Mouse (Mus musculus) thymus, postnatal 0 days (tissue): Measurements from ENCODE around the gene Tm6sf1. TPM values are rescaled to one million over a fixed set of nuclear protein-coding genes. Genes with fewer than 3 reads are reported as not detected.

ENCODE experiments used
- DNase-seq: peaks from one replicate; pipeline ENCODE4 v3.0.0-alpha.2; 2015; ENCODE audit warnings: low spot score
- polyA plus RNA-seq: library from polyadenylated mRNA; unstranded; fragments of >200 nt; fragmentation: Nextera tagmentation; extraction: Ambion mirVana; gene quantifications from 2 replicates; pipeline ENCODE4 v1.2.1, GENCODE M21; 2015

The Tm6sf1 gene
- polyA plus RNA-seq, 1 experiment from 2014 or later = 88.0 TPM

DNA sequence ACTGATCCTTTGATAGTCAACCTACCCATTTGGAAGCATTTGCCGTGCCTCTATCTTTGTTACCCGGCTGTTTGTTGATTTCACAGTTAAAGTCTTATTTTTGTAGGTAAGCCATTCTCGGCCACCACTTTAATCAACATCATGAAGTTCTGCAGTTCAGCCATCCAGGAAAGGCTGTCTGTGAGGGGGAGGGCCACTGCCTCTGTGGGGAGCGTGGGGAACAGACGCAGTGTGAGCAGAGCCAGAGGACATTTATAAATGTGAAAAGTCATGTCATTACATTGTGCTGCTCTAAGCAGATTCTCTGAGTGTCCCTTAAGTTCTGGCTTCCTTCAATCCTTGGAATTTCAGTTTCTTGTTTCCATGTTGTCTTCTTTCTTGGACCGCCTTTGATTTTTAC, 8.6 kb upstream of the Tm6sf1 start:
- DNase-seq = no peak

DNA sequence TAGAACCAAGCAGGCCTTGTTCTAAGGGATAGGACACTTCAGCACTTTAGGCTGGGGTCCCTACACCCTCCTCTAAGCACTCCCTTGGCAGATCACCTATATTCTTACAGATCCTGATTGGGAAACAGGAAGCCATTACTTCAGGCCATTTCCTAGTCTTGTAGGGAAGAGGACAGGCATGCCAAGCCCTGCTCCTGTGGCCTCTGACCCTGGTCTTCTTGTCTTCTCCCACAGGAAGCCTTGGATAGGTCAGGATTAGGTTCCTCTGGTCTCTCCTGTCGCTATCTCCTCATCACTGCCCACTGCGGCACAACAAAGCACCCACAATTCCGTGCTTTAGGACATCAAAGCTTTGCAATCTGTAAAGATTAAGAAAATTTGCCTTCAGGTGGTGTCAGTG, 7.1 kb upstream of the Tm6sf1 start:
- no peak for DNase-seq

DNA sequence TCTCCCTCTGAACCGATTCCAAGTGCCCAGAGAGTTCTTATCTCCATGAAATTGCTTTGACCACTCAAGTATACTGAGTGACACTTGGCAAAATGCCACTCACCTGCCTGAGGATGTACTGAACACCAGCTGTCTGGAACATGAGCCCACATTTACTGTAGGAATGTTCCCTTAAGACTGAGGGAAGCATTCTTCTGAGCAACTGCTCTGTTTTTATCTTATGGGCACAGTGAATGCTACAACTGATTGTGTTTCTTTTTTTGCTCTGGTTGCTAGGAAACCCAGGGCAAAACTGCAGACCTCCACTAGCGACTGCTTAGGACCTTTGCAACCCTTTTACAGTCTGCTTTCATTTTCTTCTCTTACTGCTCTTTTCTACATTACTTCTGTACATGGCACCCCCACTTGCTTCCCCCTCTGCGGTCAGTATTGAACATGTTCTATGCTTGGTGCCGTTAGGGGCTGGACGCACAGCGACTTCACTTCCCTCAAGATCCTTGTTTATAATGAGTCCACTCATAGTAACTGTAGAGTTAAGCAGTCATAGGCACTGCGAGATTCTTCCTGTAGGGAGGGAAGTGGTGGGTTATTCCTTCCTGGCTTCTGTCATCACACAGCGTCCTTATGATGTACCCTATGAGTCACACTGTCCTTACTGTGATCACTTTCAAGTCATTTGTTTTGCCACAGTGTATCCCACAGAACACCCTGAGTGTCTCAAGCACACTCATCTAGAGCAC, 4.1 kb upstream of the Tm6sf1 start:
- peak; percentile 11 for DNase-seq

DNA sequence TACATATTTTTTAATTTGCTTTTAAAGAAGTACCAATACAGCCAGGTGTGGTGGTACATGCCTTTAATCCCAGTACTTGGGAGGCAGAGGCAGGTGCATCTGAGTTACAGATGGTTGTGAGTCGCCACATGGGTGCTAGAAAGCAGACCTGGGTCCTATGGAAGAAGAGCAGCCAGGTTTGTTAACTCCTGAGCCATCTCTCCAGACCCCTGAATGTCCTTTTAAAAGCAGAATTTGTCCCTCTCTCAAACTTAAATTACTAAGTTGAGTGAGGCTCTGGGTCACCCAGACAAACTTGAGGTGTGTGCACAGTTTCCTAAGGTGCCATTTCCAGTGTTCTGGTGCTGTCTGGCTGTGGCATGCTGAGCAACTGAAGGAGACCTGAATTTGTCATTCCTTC, 3.1 kb upstream of the Tm6sf1 start, which contains the start of gene Gm10160:
TSS of gene Gm10160 (minus strand) at position 101 of the 400 bp plus-strand sequence.
- DNase-seq = no peak

DNA sequence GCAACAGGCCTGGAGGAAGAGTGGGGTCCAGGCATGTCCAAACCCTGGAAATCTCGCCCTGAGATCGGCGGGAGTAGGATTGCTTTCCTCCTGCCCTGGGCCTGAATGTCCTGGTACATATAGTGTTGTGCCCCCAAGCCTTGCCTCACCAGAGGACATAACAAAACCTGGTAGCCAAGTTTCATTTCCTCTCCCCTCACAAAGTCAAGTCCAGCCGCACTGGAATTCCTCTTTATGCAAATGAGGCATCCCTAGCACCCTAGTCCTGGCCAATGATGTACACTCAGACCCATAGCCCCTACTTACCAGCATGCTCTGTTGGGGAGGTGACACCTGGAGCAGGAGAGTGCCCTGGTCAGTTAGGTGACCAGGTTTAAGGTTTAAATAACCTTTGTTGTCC, 2.6 kb upstream of the Tm6sf1 start:
- no peak for DNase-seq

DNA sequence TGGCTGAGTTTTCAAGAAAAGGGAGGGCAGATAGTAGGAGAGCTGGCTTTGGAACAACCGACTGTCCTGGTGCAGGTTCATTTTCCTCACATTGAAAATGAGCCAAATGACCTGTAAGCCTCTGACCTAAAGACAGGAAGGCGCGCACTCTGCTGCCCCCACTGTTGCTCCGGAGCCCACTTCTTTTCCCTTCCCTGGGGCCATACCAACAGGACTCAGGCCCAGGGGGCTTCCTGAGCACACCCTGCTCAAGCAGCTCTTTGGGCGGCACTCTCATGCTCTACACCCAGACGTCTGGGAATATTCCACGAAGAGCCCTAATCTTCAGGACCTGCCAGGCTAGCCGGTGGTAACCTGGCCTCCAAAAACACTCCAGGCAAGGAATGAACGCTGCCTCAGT, 565 bp upstream of the Tm6sf1 start:
- no peak for DNase-seq

DNA sequence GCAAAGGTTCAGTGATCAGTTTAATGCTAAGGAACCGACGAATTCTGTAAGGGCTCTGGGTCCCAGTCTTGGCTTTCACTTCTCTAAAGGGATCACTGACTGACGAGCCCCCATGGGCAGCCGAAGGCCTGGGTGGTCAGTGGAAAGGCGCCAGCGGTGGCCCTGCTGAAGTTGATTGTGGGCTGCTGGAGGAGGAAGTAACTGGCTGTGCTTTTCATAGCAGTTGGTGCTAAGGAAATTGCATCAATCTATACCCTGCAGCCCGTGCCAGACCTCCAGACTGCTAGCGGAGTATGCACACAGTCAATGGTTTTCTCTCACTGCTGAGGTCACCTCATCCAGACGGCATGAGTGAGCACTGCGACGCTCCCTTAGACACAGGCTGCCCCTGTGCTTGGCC, 1.3 kb downstream of the Tm6sf1 start:
- peak; percentile 55 for DNase-seq

DNA sequence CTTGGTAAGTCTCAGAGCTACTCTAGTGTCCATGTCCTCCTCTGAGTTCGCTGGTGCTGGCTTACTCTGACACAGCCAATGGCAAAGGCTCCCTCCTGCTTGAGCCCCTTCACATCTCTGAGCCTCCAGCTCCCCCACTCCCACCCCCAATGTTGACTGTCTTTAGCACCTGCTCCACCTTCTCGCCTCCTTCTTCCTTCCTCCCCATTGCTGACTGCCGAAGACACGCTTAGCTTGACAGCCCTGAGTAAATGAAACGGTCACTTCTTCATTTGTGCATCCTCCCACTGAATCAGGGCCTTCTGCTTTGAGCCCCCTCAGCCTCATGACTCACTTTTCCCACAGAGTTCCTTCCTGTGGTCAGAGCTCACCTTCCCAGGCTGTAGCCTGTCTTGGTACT, 2.2 kb downstream of the Tm6sf1 start:
- DNase-seq = peak; percentile 63

DNA sequence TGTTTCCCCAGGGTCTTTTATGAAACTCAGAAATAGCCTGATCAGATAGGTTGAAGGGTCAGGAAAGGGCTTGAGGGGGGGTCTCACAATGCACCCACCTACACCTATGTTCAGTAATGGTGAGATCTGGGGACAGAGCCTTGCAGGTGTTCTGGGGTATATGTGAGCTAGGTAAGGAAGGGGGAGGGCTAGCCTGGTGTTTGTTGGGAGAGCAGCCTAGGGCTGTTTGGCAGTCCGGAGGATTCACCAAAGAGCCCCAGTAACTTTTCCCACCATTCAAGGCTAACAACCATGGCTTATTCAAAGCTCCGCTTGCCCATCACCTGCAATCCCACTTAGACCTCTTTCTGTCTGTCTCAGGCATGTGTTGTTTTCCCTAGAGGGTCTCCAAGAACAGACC, 2.7 kb downstream of the Tm6sf1 start:
- DNase-seq = no peak

DNA sequence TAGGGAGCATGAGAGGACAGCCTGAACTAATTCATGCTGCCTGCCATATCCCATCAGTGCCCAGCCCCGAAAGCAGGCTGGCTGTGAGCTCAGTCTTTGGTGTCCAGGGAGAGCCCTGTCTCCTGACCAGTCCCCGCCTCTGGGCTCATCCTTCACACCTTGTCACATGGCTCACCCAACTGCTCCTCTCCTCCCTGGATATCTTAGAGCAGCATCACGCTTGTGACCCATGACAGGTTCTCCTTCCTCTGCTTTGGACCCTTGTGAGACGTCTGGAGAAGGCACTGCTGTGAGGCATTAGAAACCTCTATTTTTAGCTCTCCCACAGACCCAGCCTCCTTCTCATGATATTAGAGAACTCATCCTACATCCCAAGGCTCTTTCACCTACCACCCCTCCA, 3.1 kb downstream of the Tm6sf1 start:
- no peak for DNase-seq

DNA sequence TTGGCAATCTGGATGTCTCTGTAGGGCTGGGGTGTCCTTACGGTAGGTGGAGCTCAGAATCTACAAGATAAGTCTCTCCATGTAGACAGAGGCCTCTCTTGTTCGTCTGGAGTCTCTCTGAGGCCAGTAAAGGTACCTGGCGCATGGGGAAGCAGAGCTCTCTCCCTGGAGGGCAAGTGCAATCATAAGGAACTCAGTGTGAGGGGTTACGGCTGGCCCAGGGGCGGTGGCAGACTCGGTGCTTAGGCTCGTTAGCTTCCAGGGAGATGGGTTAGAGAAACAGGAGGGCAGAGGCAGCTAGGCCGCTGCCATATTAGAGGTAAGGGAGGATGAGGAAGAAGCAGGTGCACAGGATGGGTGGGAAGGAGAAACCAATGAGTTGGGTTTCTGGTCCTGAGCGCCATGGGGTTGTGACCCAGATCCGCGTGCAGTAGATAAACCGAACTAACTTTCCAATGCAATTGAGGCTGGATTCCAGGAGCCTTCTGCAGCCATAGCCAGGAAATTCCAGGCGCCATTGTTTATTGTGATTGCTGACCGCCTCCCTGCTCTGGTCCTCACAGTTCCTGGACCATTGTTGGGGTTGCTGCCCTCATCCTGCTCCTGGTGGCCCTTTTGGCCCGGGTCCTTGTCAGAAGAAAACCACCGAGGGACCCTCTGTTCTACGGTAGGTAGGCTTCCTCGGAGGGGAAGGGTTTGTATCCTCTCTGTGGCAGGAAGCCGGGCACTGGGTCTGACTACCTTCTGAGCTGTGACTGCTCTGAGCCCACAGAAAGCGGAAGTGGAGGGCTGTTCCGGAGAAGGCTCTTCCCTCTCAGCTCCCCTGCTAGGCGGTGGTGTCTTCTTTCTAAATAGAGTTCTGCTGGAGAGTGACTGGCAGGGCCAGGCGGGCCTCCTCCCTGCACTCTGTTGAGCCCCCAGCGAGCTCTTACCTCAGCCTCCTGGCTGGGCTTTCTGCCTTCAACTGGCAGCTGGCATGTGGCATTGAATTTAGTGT, 4.1 kb downstream of the Tm6sf1 start:
- peak; percentile 91 for DNase-seq

DNA sequence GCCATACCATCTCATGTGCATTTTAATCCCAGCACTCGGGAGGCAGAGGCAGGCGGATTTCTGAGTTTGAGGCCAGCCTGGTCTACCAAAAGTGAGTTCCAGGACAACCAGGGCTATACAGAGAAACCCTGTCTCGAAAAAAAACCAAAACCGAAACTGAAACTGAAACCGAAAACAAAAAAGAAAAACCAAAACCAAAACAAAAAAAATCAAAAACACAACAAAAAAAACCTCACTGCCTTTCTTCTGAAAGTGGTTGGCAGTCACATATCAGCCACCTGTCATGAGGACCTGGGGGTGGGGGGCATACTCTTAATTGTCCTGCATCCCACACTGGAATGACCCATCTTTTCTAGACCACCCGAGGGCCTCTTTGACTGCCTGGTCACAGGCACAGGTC, 5.8 kb downstream of the Tm6sf1 start:
- DNase-seq = peak; percentile 46

DNA sequence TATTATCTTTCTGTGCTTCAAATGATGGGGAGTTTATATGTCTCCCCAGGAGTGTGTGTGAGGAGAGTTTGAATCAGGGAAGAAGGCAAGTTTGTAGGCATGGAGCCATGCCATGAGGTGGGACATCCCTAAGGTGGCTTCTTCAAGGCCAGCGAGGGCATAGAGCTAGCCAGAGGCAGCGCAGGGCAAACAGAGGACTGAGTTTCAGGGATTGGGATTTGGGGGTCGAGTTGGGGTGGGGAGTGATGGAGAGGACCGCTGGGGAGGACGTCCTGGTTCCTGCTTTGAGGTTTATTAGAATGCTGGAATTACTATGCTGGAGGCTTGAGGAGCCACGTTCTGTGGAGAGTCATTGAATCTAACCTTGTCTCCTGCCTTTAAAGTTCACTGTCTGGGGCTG, 7.1 kb downstream of the Tm6sf1 start:
- DNase-seq = no peak

DNA sequence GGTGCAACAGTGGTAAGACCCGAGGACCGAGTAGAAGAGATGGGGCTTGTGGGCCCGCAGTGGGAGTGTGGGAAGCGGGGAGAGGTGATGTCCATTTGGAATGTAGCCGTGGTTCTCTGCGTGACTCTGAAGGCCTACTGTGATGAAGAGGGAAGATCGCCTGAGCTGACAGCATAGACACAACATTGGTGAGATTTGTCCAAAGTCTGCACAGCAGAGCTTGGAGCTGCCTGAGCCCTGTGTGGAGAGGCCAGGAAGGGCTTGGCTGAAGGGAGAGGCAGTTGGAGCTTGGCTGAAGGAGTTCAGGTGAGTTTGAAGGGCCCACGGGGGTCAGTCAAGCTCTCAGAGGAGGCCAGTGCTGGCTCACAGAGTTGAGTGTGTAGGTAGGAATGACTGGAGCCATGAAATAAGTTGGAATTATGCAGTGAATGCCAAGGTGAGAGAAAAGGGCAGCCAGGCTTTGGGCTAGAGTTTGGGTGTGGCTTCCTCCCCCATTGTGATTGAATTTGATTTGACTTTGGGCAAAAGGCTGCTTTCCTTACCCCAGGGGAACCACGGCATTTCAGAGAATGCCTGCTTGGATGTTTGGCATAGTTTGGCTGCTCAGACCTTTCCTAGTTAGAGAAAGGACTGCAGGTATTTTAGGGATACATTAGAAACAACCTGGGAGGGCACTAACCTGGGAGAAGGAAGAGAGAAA, 8.6 kb downstream of the Tm6sf1 start:
- no peak for DNase-seq

DNA sequence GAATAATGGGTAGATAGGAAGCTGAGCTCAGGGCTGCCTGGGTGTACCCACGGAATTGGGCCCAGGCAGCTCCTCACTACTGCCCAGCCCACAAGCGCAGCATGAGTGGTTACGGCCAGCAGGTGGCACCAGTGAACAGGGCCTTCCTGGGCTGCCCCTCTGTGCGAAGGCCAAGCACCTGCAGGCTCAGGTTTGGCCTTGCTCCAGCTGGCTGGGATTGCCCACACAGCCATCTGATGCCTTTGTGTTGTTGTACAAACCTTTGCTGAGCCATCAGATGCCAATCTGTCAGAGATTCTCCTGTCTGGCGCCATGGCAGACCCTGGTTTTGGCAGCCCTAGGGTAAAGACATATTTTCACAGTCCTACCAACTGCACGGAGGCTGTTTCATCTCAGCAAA, 9.4 kb downstream of the Tm6sf1 start:
- peak; percentile 79 for DNase-seq

DNA sequence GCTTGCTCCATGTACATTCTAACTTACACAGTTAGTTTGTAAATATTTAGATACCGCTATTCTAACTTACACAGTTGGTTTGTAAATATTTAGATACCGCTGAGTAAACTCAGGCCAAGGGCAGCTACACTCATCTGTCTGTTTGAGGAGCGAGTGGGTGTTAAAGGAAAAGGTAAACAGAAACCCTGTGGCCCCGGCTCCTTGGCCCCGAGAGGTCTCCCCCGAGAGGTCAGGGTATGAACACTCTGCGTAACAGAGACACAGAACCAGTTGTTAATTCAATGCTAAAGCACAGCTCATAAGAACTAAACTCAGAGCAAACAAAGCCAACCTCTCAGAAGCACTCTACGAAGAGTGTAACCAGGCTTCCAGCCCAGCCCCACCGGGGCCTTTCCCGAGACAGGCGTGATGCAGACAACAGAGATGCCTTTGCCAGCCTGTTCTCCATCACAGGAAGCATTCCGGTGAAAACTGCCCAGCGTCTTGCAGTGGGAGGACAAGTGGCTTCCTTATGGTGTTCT, 13.8 kb downstream of the Tm6sf1 start:
- DNase-seq = no peak

DNA sequence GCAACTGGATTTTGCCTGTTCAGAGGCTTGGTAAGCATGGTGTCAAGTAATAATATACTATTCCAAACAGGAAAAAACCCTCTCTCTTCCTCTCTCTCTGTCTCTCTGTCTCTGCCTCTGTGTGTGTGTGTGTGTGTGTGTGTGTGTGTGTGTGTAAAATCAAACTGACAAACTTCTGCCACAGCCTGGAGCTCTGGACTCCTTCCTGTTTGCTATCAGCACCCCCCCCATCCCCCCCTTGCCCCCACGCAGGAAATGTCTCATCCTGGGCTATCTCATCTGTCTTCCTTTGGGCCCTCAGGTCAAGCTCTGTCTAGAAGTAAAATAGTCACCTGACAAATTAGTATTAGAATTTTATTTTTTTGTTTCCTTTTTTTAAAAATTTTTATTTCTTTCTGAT, 15.0 kb downstream of the Tm6sf1 start:
- DNase-seq = no peak

DNA sequence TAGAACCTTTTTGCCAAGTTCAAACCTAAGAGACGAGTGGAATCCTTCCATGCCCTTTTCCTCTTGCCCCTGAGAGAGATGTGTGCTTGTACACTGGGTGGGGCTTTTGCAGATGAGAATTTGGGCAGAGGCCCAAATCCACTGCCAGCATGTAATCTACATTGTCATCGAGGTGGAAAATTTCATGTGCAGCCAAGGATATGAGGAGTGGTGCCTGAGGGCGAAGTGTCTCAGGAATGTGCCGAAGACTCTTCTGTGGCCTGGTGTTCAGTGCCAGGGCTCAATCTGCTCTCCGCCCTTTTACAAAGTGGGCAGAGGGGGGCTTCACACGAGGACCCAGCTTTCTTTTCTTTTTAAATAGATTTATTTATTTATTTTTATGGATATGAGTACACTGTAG, 15.8 kb downstream of the Tm6sf1 start:
- no peak for DNase-seq

DNA sequence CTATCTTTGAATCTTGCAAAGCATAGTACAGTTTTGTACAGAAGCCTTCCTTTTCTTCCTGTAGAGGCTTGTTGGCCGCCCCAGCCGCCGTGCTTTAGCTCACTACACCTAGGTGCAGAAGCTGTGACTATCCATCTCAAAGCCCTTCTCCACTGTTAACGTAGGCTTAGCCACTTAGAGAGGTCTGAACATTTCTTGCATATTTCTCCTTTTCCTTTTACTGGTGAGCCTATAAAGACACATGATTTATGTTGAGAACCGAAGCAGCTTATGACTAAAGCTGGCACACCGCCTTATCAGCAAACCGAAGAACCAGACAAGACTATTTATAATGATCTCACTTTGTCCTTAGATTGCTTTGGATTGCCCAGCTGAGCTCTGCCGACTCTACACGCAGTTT, 16.6 kb downstream of the Tm6sf1 start:
- DNase-seq = no peak

DNA sequence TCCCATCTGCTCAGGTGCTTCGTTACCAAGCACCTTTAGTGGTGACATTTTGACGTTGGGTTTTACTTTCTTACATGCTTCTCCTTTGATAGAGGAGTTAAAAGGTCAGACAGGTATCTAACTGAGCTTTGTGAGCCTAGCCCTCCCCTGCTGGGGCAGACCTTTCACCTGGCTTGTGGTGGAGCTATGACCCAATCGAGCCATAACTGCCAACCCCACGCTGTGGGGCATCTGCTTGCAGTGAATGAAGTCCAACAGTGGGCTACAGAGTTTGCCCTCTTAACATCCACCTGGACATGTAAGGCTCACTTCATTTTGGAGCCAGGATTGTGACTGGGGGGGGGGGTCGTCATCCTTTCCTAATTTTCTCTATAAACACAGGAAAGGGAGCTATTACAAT, 21.5 kb downstream of the Tm6sf1 start:
- no peak for DNase-seq

DNA sequence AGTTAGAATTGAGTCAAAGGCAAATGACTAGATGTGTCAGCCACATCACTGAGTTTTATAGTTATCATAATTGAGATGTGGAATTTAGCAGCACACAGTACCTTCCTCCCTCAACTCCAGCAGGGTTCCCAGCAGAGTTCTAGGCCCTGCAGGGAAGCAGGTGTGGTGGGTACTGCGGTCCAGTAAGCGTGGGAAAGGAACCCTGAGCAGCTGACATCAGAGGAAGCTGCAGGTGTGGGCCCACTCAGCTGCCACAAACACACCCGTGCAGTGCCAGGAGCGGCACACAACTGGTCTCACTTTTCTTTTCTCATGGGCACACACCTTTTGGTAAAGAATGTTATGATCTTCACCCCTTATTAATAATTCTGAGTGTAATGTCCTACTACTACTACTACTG, 22.0 kb downstream of the Tm6sf1 start:
- DNase-seq = peak; percentile 81

DNA sequence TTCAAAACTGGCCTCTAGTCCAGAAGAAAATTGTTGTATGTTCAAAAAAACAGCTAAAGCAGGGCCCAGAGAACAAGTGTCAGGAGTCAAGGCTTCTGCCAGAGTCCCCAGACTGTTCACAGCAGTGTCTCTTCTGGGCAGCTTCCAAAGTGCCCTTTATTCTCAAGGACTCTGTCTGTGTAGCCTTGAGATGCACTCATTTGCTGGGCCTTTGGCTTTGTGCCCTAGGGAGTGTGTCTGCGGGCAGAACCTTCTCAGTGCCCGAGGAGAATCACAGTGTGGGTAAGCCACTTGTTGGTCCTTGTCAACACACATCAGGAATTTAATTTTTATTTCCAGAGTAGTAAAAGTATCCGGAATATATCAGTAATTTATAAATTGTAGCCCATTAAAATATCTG, 22.8 kb downstream of the Tm6sf1 start:
- DNase-seq = no peak
